Mouse (Mus musculus): ENCODE measurements around the gene Lrriq3.

DNA sequence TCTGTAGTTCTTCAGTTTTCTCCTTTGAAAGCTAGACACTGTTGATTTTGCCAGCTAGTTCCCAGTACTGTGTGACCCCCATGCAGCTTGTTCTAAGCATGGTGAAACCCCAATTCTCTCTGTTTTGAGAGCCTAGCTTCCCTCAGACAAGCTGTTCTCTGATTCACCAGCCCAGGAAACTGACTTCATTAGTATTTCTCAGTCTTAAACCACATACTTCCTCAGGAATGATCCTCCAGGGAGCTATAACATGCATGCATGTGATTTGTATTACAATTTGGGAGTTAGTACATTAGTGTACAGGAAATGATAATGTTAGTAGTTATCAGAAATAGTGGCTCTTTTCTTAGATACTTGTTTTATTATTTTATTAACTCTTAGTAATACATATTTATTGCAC is 36.6 kb upstream of the Lrriq3 start:
- TF ChIP-seq CTCF (IDR thresholded peaks at IDR 0.05; ENCODE audit: low read depth) (no peak), EP300 (IDR thresholded peaks at IDR 0.05; ENCODE audit: low read depth) (no peak)

All from liver, embryonic 14.5 days (tissue).